Mouse (Mus musculus) urinary bladder, postnatal 10 days (tissue): Measurements from ENCODE around the gene Col1a2.

Experiments
- DNase-seq: peaks from one replicate; pipeline ENCODE4 v3.0.0; 2022; ENCODE audit warnings: low spot score

The Col1a2 gene

DNA sequence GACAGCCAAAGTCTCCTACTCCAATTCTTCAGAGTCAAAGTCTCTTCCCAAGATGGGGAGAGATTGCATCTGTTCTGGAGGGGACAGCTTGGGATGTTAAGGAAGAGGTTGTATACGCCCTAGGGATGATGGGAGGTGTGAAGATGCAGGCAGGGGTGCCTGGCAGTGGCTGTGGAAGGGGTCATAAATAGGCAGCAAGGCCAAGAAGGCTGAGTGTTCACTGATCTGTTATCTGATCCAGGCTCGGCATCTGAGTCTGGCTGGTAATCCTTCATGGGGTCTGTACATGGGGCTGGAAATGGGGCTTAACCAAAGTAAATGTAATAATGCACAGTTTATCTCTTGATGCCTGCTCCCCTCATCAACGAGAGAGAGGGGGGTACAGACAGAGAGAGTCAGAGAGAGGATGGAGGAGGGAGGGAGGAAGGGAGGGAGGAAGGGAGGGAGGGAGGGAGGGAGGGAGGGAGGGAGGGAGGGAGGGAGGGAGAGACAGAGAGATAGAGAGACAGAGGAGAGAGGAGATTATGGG, at the start of gene Col1a2:
TSS of gene Col1a2 (plus strand) at position 212 of the 529 bp plus-strand sequence.
- no peak for DNase-seq

DNA sequence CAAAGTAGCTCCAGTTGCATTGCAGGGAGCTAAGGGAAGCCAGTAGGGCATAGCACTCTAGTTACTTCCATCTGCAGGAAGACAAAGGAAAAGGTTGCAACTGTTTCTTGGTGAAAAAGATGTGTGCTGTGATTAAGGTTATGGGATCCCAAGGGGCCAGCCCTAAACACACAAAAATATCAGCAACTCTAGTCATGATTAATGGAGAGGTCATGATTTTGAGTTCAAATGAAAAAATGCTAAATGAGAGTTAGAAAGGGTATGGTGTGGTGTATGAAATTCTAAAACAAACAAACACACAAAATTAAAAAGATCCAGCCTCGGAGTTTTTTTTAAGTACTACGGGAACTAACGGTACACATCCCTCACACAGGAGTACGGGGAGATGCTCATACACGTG, 49.1 kb upstream of the Col1a2 start:
- DNase-seq = no peak

DNA sequence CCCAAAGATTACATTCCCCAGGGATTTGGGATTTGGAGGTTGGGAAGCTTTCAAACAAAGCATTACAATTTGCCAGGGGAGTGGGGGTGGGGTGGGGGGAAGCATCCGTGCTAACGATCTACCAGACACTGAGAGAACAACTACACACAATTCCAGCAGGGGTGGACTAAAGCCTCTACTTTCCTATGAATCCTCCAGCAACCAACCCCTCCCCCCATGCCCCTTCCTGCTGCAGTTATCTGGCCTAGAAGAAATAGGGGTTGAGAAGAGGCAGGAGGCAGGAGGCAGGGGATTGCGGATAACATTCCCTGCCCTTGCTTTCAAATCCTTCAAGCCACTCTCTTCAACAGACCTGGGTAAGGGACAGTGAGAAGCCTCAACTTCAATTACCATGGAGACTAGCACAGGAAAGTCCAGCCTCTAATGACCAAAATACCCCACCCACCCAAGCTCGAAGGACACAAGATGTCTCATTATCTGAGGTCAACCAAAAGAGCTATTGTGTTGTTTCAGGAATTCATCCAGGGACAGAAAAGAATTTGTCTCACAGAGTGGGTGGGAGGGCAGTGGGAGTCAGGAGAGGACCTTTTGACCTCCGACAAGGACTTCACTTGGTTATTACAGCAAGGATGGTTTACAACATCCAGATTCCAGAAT, 48.5 kb upstream of the Col1a2 start:
- DNase-seq = no peak

DNA sequence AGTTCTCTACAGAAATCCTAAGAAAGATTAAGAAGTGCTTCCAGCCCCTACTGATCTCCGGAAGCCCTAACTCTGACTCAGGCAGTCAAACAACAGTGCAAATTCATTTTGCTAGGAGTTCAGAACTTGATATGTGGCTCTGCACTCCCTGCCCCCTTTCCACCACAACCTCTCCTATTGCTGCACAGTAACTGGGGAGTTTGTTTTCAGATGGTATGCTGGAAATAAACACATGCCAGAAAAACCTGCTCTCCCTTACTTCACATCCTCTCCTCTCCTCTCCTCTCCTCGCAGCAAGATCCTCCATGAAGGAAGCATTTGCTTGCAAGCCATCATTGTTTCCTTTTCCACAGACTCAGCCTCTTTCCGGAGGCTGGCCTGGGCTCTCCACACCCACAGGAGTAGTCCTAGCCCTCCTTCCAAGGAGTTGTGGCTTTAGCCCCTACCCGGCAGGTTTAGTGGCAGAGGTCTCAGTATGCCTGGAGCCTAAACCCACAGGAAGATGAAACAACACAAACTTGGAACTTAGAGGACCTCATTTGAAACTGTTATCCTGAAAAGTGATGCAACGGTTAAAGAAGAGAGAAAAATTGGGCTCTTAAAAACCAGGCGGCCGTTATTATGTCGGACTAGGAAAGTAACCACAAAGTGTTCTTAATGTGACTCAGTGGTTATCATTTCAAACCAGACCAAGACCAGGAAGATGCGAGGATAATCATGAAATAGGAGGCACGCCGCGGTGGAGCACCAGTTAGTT, 47.7 kb upstream of the Col1a2 start:
- DNase-seq = no peak

DNA sequence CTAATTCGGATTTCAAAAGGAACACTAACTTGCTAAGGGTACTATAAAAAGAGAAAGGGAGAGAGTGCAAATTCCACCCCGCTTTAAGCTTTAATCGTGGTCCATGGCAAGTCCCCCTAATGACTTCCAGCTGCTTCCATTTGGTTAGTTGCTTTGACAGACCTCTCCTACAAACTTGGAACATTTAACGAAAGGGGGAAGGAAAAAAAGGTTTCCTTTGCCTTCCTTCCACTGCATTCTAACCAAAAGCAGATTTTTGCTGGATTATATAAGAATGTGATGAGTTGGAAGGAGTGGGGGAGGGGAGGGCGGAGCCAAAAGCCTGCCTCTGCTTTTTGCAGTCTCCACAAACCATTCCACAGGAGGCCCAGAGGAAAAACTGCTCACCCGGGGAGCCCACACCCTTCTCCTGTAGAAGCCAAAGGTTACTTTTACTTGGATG, 47.0 kb upstream of the Col1a2 start:
- no peak for DNase-seq

DNA sequence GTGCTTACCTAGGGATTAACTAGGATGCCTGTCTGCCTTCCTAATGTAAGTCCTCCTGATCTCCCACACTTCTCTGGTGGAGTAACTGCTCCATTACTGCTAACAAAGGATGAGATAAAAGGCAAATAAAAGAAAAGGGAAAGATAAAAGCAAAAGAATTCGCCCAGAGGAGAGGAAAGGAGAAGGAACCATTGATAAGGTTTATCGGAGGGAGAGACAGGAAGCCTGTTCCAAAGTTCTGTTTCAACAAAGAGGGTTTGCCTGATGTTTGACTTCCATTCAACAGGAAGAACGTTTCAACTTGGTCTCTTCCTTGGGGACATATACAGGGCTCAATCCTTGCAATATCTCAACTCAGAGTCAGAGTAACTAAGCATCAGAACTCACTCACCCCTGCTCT, 39.3 kb upstream of the Col1a2 start:
- no peak for DNase-seq

DNA sequence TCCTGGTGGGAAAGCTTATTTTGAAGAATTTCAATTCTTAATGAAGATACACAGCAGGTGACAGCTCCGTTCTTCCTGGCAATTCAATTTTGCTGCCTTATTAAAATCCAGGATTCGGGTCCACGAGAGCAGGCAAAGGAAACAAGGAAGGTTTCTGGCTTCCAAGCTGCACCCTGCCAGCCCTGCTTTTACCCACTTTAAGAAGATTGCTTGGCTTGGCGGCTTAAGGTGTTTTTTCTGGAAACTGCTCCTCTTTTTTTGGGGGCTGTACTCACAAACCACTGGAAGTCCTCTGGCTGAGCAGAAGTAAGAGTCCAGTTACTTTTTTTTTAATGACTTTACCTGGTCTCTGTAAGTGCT, 21.1 kb upstream of the Col1a2 start:
- DNase-seq = no peak

DNA sequence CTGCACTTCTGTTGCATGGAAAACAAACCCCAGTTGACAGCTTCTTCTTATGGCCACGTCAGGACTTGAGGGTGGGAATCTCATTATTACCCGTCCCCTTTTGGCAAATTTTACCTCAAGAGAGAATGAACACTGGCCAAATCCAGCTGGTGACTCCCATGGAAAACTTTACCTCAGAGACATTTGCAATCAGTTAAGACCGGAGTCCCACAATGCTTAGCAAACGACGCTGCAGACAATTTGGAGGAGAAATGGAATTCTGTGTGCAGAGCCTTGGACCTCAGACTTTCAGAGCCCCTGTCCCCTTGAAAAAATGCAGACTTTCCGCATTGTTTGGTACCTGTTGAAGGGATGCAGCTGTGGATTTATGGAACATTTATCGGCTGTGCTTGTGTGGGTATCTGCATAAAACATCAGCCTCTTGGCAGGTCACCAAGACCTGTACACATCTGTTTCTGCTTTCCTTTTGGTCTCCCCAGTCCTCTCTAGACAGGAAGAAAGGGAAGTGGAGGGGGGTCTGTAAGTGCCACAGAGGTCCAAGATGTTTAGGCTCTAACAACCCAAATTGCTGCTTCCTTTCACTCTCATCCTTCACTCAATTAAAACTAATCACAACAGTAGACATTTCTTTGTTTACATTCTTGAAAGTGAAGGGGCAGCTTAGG, 20.5 kb upstream of the Col1a2 start:
- DNase-seq = no peak

DNA sequence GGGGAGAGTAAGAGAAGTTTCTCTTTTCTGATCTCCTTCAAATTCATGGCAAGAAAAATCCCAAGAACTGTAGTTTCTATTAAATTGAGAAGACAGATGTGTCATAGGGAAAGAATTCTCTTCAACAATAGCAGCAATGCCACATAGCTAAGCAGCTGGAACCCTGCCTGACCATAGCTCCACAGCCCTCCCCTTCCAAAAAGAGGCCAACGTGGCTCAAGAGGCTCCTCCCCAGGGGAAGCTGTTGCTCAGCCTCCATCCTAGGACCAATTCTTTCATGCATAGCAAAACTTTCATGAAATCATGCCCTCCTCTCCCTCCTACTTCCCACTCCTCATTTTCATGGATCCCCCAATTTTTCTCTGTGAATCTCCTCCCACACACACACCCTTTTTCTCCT, 16.3 kb upstream of the Col1a2 start:
- DNase-seq = peak; percentile 26

DNA sequence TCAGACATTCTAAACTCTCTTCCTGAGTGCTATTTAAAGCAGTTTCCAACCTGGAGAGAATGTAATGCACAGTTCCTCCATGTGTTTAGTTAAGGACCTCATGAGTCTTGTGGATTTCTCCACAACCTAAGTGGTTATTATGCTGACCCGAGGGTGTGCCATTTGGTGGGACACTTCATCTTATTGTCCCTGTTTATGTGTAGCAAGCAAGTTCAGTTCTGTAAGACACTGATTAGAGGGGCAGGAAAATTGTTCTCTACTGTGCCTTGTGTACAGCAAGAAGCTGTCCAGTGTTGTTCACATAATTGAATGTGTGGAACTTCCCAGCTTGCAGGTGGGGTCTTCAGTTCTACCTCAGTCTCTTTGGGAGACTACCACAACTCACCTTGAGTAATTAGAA, 15.6 kb upstream of the Col1a2 start:
- no peak for DNase-seq

DNA sequence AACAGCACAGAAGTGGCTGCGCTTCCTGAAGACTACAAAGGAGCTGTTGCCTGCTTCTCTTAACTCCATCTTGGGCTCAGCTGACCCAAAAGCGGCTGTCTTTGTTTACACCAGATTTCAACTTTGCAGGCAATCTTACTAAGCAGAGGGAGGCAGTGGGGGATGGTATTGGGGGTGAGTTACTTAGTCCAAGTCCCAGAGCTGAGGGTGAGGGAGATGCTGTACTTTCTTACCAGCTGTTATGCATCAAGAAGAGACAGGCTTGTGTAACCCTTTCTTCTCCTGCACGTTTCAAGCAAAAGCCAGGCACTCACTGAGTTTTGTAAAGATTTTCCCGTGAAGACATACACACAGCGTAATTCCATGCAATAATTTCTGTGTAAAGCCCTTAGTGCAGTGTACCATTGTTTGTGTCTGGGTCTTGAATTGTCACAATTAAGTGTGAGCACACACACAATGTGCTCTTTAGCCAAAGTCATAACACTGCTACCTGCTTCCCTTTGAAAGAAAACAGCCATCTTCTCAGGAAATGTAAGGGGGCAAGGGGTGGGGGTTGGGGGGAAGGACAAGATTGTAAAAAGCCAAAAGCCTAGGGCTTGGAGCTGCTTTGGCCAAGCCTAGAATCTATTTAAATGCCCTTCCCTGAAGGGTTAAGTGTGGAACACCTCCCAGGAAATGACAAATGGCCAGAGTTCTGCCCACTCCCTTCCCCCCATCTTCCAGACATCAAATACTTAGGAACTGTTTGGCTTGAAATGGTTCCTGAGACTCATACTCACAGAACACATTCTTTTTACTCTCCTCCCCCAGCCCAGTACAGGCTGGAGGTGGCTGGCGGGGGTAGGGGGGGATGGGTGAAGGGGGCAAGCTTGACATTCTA, 15.0 kb upstream of the Col1a2 start:
- no peak for DNase-seq

DNA sequence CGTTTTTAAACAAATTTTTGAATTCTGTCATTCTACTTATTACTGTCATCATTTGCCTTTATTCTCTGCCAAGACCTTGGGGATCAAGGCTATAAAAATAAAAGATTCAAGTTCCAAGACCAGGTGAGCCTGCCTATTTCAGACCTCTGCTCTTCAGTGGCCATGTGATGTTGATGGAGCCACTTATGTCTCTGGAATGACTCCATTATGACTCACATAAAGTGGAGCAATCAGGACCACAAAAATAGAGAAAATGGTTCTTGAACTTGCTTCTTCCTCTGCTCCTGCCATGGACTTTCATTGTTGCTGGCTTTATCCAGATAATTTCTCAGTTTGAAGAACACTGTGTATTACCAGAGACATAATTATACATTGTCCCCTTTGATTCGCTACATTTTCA, 10.9 kb upstream of the Col1a2 start:
- DNase-seq = no peak

DNA sequence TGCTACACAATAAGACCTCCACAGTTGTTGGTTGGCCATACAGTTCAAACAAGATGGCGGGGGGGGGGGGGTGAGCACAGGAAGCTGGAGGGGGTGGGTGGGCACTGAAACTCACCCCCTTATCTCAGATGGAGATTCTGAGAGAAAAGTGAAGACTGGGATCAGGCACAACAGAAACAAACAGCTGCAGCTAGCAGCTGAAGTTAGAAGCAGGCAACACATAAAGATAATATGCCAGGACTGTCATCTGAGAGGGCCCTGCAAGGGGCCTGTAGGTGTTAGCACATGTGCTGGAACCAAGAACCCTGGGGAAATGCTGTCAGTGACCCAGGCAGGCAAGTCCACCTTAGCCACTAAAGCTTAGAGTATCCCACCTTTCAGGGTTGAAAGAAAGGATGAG, 8.2 kb upstream of the Col1a2 start:
- no peak for DNase-seq

DNA sequence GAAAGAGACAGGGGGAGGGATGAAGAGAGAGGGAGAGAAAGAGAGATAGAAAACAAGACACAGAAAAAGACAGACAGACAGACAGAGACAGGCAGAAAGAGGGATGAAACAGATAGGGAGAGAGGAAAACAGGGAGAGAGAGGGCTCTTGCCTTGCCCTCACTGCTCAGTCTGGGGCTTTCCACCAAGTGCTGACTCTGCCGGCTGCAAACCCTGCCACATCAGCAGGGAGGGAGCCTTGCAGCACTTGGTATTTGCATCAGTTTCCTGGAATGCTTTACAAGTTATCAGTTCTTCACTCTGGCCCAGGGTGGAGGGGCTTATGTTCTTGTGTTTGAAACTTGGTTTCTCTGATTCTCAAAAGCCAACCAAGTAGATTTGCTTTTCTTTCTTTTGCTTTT, 1.5 kb upstream of the Col1a2 start:
- DNase-seq = no peak

DNA sequence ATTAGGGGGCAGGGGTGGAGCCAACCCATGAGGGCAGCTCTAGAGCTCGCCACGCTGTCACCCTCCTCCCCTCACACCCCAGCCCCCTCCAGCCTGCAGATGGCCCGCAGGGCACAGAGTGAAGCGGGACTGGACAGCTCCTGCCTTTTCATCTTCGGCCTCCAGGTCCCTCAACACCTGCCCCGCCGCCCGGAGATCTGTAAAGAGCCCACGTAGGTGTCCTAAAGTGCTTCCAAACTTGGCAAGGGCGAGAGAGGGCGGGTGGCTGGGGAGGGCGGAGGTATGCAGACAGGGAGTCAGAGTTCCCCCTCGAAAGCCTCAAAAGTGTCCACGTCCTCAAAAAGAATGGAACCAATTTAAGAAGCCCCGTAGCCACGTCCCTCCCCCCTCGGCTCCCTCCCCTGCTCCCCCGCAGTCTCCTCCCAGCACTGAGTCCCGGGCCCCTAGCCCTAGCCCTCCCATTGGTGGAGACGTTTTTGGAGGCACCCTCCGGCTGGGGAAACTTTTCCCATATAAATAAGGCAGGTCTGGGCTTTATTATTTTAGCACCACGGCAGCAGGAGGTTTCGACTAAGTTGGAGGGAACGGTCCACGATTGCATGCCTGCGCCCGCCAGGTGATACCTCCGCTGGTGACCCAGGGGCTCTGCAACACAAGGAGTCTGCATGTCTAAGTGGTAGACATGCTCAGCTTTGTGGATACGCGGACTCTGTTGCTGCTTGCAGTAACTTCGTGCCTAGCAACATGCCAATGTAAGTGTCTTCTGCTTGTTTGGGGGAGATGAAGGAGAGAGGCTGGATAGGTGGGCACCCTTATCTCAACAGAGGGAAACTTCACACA, 764 bp downstream of the Col1a2 start:
- peak; percentile 32 for DNase-seq

DNA sequence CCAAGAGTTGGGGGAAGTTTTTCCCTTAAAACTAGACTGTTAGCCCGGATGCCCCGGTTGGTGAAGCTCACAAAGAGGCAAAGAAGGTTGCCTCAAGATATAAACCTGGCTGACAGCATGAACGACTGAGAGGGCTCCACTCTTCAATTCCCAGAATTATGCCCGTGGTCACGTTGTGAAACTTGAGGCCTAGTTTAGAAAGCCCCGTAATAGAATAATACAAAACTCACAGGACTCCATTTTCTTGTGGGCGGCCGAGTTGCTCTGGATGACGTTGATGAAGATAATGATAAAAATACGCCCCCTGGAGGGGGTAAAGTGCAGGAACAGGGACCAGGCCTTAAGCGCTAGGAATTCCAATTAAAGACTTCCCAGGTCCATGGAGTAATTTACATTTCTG, 1.5 kb downstream of the Col1a2 start:
- DNase-seq = no peak

DNA sequence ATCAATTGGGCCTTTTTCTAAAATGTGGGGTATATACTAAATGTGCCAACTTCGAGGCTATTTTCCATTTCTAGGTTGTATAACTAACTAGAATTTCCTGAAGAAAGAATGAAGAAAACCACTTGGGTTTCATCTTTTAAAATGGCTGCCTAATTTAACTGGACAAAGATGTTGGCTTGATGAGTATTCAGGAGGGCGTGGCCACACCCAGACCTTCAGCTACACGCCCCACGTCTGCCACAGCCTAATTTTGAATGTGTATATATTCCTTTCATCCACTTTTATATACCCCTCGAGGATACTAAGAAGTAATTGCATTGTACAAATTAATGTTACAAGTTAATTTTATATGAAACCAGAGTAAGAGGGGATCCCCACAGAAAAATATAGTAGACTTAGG, 2.2 kb downstream of the Col1a2 start:
- DNase-seq = no peak

DNA sequence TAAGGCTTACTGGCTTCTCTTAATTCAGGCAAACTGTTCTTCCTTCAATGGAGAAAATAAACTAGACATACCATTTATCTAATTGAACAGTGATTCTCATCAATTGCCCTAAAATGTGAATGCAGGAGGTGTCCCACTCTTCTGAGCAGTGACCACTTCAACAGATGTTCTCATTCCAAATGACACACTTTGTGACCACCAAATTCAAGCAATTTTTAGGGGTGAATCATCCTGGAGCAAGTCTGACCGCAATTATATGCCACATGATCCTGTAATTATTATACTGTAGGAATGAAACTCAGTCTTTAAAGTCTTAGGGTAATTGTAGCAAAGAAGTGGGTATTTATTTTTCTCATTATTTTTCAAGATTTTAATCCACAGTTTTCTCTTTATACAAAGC, 2.7 kb downstream of the Col1a2 start:
- DNase-seq = no peak

DNA sequence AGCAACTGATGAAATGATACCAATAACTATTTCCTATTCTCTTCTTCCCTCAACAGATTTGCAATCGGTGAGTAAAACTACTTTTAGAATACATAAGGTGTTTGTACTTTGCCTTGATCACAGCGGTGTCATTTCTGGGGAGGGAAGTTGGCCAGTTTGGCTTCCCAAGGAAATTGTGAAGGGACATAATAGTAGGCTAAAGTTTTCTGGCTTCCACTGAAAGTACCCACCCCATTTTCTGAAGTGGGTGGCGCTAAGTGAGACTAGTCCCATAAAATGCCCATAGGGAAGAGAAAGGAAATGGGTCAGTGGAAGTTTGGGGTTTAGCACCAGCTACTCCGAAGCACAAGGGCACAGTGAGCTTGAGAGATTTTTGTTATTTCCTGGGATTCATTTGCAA, 3.7 kb downstream of the Col1a2 start:
- no peak for DNase-seq

DNA sequence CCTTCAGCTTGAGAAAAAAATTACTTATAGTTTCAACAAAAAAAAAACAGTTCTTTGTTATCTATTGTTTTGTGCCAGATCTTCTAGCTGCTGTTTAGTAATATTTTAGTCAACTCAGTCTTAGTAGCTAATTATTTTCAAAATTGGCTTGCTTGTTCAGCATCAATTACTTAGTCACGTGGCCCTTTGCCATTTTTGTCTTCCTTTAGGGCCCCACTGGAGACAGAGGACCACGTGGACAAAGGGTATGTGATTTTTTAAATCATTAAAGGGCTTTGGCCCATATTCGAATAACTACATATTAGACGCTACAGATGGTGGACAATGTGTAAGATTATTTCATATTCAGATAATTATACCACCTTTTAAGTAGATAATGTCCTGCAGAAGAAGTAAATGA, 4.8 kb downstream of the Col1a2 start:
- DNase-seq = no peak

DNA sequence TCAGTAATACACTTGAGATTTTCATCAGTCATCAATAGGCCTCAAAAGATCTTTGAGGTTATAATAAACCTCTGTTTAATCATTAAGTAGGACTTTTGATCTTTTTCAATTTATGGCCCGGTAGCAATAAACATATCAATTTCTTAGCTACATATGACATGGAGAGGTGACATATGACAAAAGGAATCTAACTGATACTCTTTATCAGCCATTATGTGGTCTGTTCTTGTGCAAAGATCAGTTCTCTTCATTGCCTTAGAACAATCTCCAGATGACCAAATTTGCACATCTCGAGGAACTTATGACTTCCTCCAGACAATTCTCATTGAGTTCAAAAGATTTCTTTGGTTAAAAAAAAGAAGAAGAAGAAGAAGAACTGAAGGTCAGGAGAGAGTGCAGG, 10.1 kb downstream of the Col1a2 start:
- no peak for DNase-seq
